Mouse (Mus musculus) erythroblast, embryonic 14.5 days (primary cell): Measurements from ENCODE around the gene Hpn.

Experiments
- GATA1 ChIP-seq: IDR thresholded peaks from 2 replicates; pipeline ENCODE4 v1.6.1; 2012; ENCODE audit warnings: low read length, inconsistent platforms, mixed read lengths
- TAL1 ChIP-seq: IDR thresholded peaks from 3 replicates; pipeline ENCODE4 v1.6.1; 2012; ENCODE audit warnings: low read length, inconsistent platforms, mixed read lengths

GRCm38 (mm10) chr7:31130841-31131240 lies 15.8 kb upstream of the Hpn start:
- TF ChIP-seq GATA1: no peak
- TF ChIP-seq TAL1: no peak
